Mouse (Mus musculus) CH12.LX (cell line): ENCODE data around the gene Med13. TPM values are rescaled to one million over a fixed set of nuclear protein-coding genes. Genes with fewer than 3 reads are reported as not detected.
A peak's percentile ranks its signal among the peaks of the same experiment; 100 is the strongest.

Source experiments
- DNase-seq: peaks from one replicate; pipeline ENCODE4 v3.0.0-alpha.2; 2013; ENCODE audit errors: extremely low read depth
- H3K27ac ChIP-seq: 2 replicates; pipeline ENCODE4 v1.5.1; 2012; ENCODE audit warnings: low read depth, mild to moderate bottlenecking, control low read depth, moderate library complexity; ENCODE audit not compliant: insufficient read depth
- H3K27me3 ChIP-seq: replicated peaks from 2 replicates; pipeline ENCODE3; 2012; ENCODE audit warnings: inconsistent platforms
- H3K36me3 ChIP-seq, 2 experiments: replicated peaks in 1 of 2; 2 replicates each; pipeline versions ENCODE3 to v1.6.1; 2012; ENCODE audit warnings: inconsistent platforms in 1 of 2, low read length in 1 of 2, mild to moderate bottlenecking in 1 of 2, mixed read lengths in 1 of 2, moderate library complexity in 1 of 2; ENCODE audit not compliant: control insufficient read depth in 1 of 2, insufficient read depth in 1 of 2
- H3K4me1 ChIP-seq, 2 experiments: 2 replicates each; pipeline ENCODE4 v1.6.1; 2012; ENCODE audit warnings: inconsistent platforms in 1 of 2, moderate library complexity in 1 of 2; ENCODE audit not compliant: insufficient read depth in 2 of 2, control insufficient read depth in 1 of 2
- H3K4me2 ChIP-seq: 2 replicates; pipeline ENCODE4 v1.6.1; 2012; ENCODE audit warnings: low read depth, mild to moderate bottlenecking, control low read depth; ENCODE audit not compliant: poor library complexity, insufficient read depth, severe bottlenecking
- H3K4me3 ChIP-seq, 3 experiments: fragments of 150-350 bp in 1 of 3; sonication (generic) in 1 of 3; replicated peaks in 1 of 3; 2 replicates each; pipeline versions ENCODE3 to v1.5.1; 2011 to 2012; ENCODE audit warnings: low read depth in 2 of 3, low read length in 2 of 3, mild to moderate bottlenecking in 2 of 3, moderate library complexity in 2 of 3, control low read depth in 1 of 3, improper control_type of control experiment in 1 of 3, inconsistent platforms in 1 of 3, mixed read lengths in 1 of 3; ENCODE audit not compliant: poor library complexity in 1 of 3
- H3K79me2 ChIP-seq: replicated peaks from 2 replicates; pipeline ENCODE4 v1.6.1; 2012; ENCODE audit warnings: mild to moderate bottlenecking, moderate library complexity; ENCODE audit not compliant: control insufficient read depth, poor library complexity, insufficient read depth, severe bottlenecking; ENCODE audit errors: extremely low read depth
- H3K9ac ChIP-seq: 2 replicates; pipeline ENCODE4 v1.6.1; 2012; ENCODE audit warnings: low read depth, mild to moderate bottlenecking, control low read depth, moderate library complexity; ENCODE audit not compliant: insufficient read depth
- H3K9me3 ChIP-seq: replicated peaks from 2 replicates; pipeline ENCODE3; 2012; ENCODE audit warnings: low read length, inconsistent platforms, mixed read lengths
- BHLHE40 ChIP-seq: IDR thresholded peaks from 2 replicates; pipeline ENCODE4 v1.6.1; 2011; ENCODE audit warnings: mild to moderate bottlenecking, low read depth, low read length, improper control_type of control experiment
- CHD1 ChIP-seq: IDR thresholded peaks from 2 replicates; pipeline ENCODE4 v1.6.1; 2012; ENCODE audit warnings: low read depth, low read length, improper control_type of control experiment, inconsistent platforms
- CHD2 ChIP-seq: IDR thresholded peaks from 2 replicates; pipeline ENCODE4 v1.6.1; 2011; ENCODE audit warnings: low read length, improper control_type of control experiment
- CTCF ChIP-seq, 2 experiments: IDR thresholded peaks in 1 of 2; conservative IDR thresholded peaks in 1 of 2; 2 replicates each; pipeline ENCODE4 v1.5.1; 2011 to 2012; ENCODE audit warnings: low read depth in 2 of 2, low read length in 2 of 2, improper control_type of control experiment in 1 of 2, inconsistent platforms in 1 of 2, mild to moderate bottlenecking in 1 of 2, moderate library complexity in 1 of 2
- E2F4 ChIP-seq: IDR thresholded peaks from 2 replicates; pipeline ENCODE4 v1.6.1; 2011; ENCODE audit warnings: low read depth, low read length, improper control_type of control experiment; ENCODE audit not compliant: insufficient replicate concordance
- ELF1 ChIP-seq: IDR thresholded peaks from 2 replicates; pipeline ENCODE4 v1.6.1; 2014; ENCODE audit warnings: low read depth, mild to moderate bottlenecking, inconsistent platforms, low read length, improper control_type of control experiment
- EP300 ChIP-seq: IDR thresholded peaks from 2 replicates; pipeline ENCODE4 v1.6.1; 2011; ENCODE audit warnings: low read length, improper control_type of control experiment
- ETS1 ChIP-seq: conservative IDR thresholded peaks from 2 replicates; pipeline ENCODE4 v1.6.1; 2012; ENCODE audit warnings: low read depth, mild to moderate bottlenecking, inconsistent platforms, low read length, improper control_type of control experiment, moderate library complexity
- GABPA ChIP-seq: IDR thresholded peaks from 2 replicates; pipeline ENCODE4 v1.6.1; 2012; ENCODE audit warnings: low read depth, low read length, improper control_type of control experiment, inconsistent platforms; ENCODE audit not compliant: insufficient replicate concordance
- HCFC1 ChIP-seq: IDR thresholded peaks from 2 replicates; pipeline ENCODE4 v1.6.1; 2012; ENCODE audit warnings: low read depth, mild to moderate bottlenecking, inconsistent platforms, low read length, improper control_type of control experiment
- IRF4 ChIP-seq: IDR thresholded peaks from 2 replicates; pipeline ENCODE4 v1.6.1; 2014; ENCODE audit warnings: low read depth, mild to moderate bottlenecking, inconsistent platforms, low read length, improper control_type of control experiment
- JUN ChIP-seq: IDR thresholded peaks from 2 replicates; pipeline ENCODE4 v1.6.1; 2011; ENCODE audit warnings: low read depth, mild to moderate bottlenecking, low read length, improper control_type of control experiment, moderate library complexity; ENCODE audit not compliant: insufficient read depth
- JUND ChIP-seq: conservative IDR thresholded peaks from 2 replicates; pipeline ENCODE4 v1.6.1; 2011; ENCODE audit warnings: low read depth, low read length, improper control_type of control experiment
- KAT2A ChIP-seq: IDR thresholded peaks from 2 replicates; pipeline ENCODE4 v1.6.1; 2012; ENCODE audit warnings: low read length, improper control_type of control experiment, inconsistent platforms; ENCODE audit not compliant: insufficient replicate concordance
- MAFK ChIP-seq: IDR thresholded peaks from 2 replicates; pipeline ENCODE4 v1.6.1; 2011; ENCODE audit warnings: low read length, improper control_type of control experiment; ENCODE audit not compliant: insufficient replicate concordance
- MAX ChIP-seq: IDR thresholded peaks from 2 replicates; pipeline ENCODE4 v1.6.1; 2011; ENCODE audit warnings: low read length, improper control_type of control experiment
- MAZ ChIP-seq: IDR thresholded peaks from 2 replicates; pipeline ENCODE4 v1.6.1; 2012; ENCODE audit warnings: low read depth, mild to moderate bottlenecking, inconsistent platforms, low read length, improper control_type of control experiment, moderate library complexity
- MEF2A ChIP-seq: IDR thresholded peaks from 2 replicates; pipeline ENCODE4 v1.6.1; 2014; ENCODE audit warnings: low read depth, mild to moderate bottlenecking, inconsistent platforms, low read length, improper control_type of control experiment, borderline replicate concordance
- MXI1 ChIP-seq: IDR thresholded peaks from 2 replicates; pipeline ENCODE4 v1.6.1; 2011; ENCODE audit warnings: mild to moderate bottlenecking, low read depth, low read length, improper control_type of control experiment
- MYC ChIP-seq: IDR thresholded peaks from 2 replicates; pipeline ENCODE4 v1.6.1; 2011; ENCODE audit warnings: low read depth, mild to moderate bottlenecking, improper control_type of control experiment, low read length
- NELFE ChIP-seq: IDR thresholded peaks from 2 replicates; pipeline ENCODE4 v1.6.1; 2011; ENCODE audit warnings: low read depth, low read length, improper control_type of control experiment
- NRF1 ChIP-seq: IDR thresholded peaks from 2 replicates; pipeline ENCODE4 v1.6.1; 2014; ENCODE audit warnings: low read depth, mild to moderate bottlenecking, inconsistent platforms, low read length, improper control_type of control experiment, moderate library complexity
- PAX5 ChIP-seq: IDR thresholded peaks from 2 replicates; pipeline ENCODE4 v1.6.1; 2012; ENCODE audit warnings: low read length, inconsistent platforms, mixed read lengths
- POLR2A ChIP-seq: IDR thresholded peaks from 2 replicates; pipeline ENCODE4 v1.6.1; 2011; ENCODE audit warnings: low read depth, mild to moderate bottlenecking, improper control_type of control experiment, low read length
- POLR2AphosphoS2 ChIP-seq: IDR thresholded peaks from 2 replicates; pipeline ENCODE4 v1.6.1; 2011; ENCODE audit warnings: low read depth, low read length, improper control_type of control experiment
- RAD21 ChIP-seq: IDR thresholded peaks from 2 replicates; pipeline ENCODE4 v1.6.1; 2011; ENCODE audit warnings: low read depth, mild to moderate bottlenecking, low read length, improper control_type of control experiment, moderate library complexity
- RCOR1 ChIP-seq: conservative IDR thresholded peaks from 2 replicates; pipeline ENCODE4 v1.6.1; 2012; ENCODE audit warnings: low read depth, mild to moderate bottlenecking, inconsistent platforms, low read length, improper control_type of control experiment
- SIN3A ChIP-seq: IDR thresholded peaks from 2 replicates; pipeline ENCODE4 v1.6.1; 2012; ENCODE audit warnings: low read length, improper control_type of control experiment, inconsistent platforms
- SMC3 ChIP-seq: IDR thresholded peaks from 2 replicates; pipeline ENCODE4 v1.6.1; 2011; ENCODE audit warnings: low read depth, low read length, improper control_type of control experiment
- TBP ChIP-seq: conservative IDR thresholded peaks from 2 replicates; pipeline ENCODE4 v1.6.1; 2011; ENCODE audit warnings: low read depth, low read length, improper control_type of control experiment
- TCF12 ChIP-seq: IDR thresholded peaks from 2 replicates; pipeline ENCODE4 v1.6.1; 2014; ENCODE audit warnings: low read depth, mild to moderate bottlenecking, inconsistent platforms, low read length, improper control_type of control experiment
- UBTF ChIP-seq: IDR thresholded peaks from 2 replicates; pipeline ENCODE4 v1.6.1; 2012; ENCODE audit warnings: low read depth, mild to moderate bottlenecking, inconsistent platforms, low read length, improper control_type of control experiment, moderate library complexity
- USF1 ChIP-seq: IDR thresholded peaks from 2 replicates; pipeline ENCODE4 v1.6.1; 2014; ENCODE audit warnings: low read depth, mild to moderate bottlenecking, inconsistent platforms, low read length, improper control_type of control experiment
- USF2 ChIP-seq: conservative IDR thresholded peaks from 2 replicates; pipeline ENCODE4 v1.6.1; 2011; ENCODE audit warnings: low read depth, low read length, improper control_type of control experiment
- ZC3H11A ChIP-seq: IDR thresholded peaks from 2 replicates; pipeline ENCODE4 v1.6.1; 2012; ENCODE audit warnings: low read depth, mild to moderate bottlenecking, inconsistent platforms, low read length, improper control_type of control experiment
- ZKSCAN1 ChIP-seq: IDR thresholded peaks from 2 replicates; pipeline ENCODE4 v1.6.1; 2012; ENCODE audit warnings: low read depth, inconsistent platforms, low read length, improper control_type of control experiment, borderline replicate concordance
- ZMIZ1 ChIP-seq: IDR thresholded peaks from 2 replicates; pipeline ENCODE4 v1.6.1; 2012; ENCODE audit warnings: low read depth, mild to moderate bottlenecking, inconsistent platforms, low read length, improper control_type of control experiment
- ZNF384 ChIP-seq: IDR thresholded peaks from 2 replicates; pipeline ENCODE4 v1.6.1; 2012; ENCODE audit warnings: low read depth, low read length, improper control_type of control experiment, inconsistent platforms
- dilution Hi-C: fragments of 300-500 bp; cut with MboI; formaldehyde crosslinking; loops from 2 replicates; pipeline ENCODE4 v1.14.3; 2020; ENCODE audit warnings: low sequenced_read_pairs; ENCODE audit not compliant: extremely low pct_unique_long_range_greater_than_20kb, extremely low pct_ligation_motif_present
- in situ Hi-C: fragments of 300-500 bp; cut with MboI; formaldehyde crosslinking; loops from 3 replicates; pipeline ENCODE4 v1.14.3; 2019; ENCODE audit warnings: low sequenced_read_pairs, low pct_ligation_motif_present, low pct_unique_long_range_greater_than_20kb, mixed read lengths
- polyA plus RNA-seq: library from polyadenylated mRNA; unstranded; fragments of >175 nt; gene quantifications from 2 replicates; pipeline ENCODE4 v1.2.1, GENCODE M21; 2012; ENCODE audit warnings: low read depth; ENCODE audit not compliant: insufficient read length
- total RNA-seq, 2 experiments: library from RNA; depleted of rRNA; stranded (reverse); fragments of 300-350 nt in 1 of 2; fragments of >200 nt in 1 of 2; gene quantifications; 2 replicates each; pipeline ENCODE4 v1.2.3; 2012 to 2014

Gene Med13
- total and polyA plus RNA-seq, 3 experiments = 37.9 to 47.6 (median 41.5) TPM

DNA sequence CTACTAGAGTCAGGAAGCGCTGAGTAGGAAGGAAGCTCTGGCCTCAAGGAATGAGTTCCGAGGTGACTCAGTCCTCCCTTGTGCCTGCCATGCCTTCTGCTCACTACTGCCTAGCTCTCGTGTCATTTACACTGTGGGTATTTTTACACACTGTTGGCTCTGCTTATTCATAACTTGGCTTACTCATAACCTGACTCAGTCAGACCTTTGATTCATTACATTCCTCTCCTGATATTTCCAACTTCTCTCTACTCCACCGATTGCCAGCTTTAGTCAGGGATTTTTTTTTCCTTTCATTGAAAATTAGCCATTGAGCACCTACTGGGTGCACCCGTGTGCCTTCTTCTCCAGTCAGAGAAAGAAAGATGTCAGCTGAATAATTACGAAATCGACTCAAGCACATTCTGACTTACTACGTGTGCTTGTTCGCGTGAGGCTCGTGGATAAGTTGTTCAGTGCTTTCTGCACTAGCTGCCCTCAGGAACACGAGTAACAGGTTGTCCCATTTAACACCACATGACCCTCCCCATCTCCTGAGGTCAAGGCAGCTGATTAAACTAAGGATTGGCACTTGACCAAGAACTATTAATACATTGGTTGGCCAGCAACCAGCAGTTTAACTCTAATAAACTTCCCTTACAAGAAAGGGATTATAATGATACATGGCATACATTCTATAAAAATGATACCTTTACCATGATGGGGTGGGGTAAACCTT is 23.3 kb upstream of the Med13 start:
- Histone ChIP-seq H3K27me3 (no peaks in the 10 kb centered on the region), H3K27ac (no peak overlapping the region), H3K36me3 (no peaks in the 10 kb centered on the region), H3K4me3 (no peak overlapping the region), H3K79me2 (no peaks in the 10 kb centered on the region), H3K9me3 (no peaks in the 10 kb centered on the region), H3K4me2 (no peak overlapping the region), H3K4me1 (peaks cover 30 to 51% of the 10 kb centered on the region in 2 experiments), H3K9ac (no peak overlapping the region)
- dilution Hi-C loops (no loop called here), in situ Hi-C loops (no loop called here)
- DNase-seq = peak; percentile 69
- TF ChIP-seq UBTF (no peak), MEF2A (peak; percentile 96), IRF4 (peak; percentile 94), ETS1 (peak; percentile 80), MAFK (no peak), ZKSCAN1 (peak; percentile 94), USF1 (no peak), CHD2 (no peak; the same call in none of the 2 replicates), BHLHE40 (peak; percentile 91), ELF1 (no peak), TCF12 (0 out of 2 replicates have a peak, but pooled peaks have one; percentile 26), MYC (peak; percentile 69), TBP (no peak), PAX5 (no peak), EP300 (peak; percentile 90), POLR2A (no peak), CHD1 (no peak), RCOR1 (peak; percentile 17; the same call in 1 of the 2 replicates), CTCF (conservative IDR thresholded peaks at IDR 0.05 in 1 of 2, IDR thresholded peaks at IDR 0.05 in 1 of 2; ENCODE audit: low read depth in 2 of 2, low read length in 2 of 2) (no peak), MAX (peak; percentile 77), POLR2AphosphoS2 (no peak), MAZ (peak; percentile 58; the same call in 1 of the 2 replicates), USF2 (no peak), KAT2A (no peak), ZC3H11A (no peak), JUN (peak; percentile 81), RAD21 (no peak), HCFC1 (no peak), GABPA (no peak), NELFE (no peak), JUND (peak; percentile 92), MXI1 (no peak; the same call in 1 of the 2 replicates), SIN3A (peak; percentile 66), NRF1 (no peak), E2F4 (no peak), ZMIZ1 (no peak), SMC3 (no peak), ZNF384 (peak; percentile 69)
